Mouse (Mus musculus): Measurements from ENCODE around the gene Srsf3.
"Not testable (repeated sequence)": the region's sequence is repeated elsewhere in the genome, so short reads cannot be mapped to it uniquely, and the experiment has no call there.

Gene Srsf3

GRCm38 (mm10) chr17:29065245-29065940, 33.0 kb downstream of the Srsf3 start:
- DNase-seq (ENCODE audit: low read depth), result no peak

- no peak for DNase-seq (ENCODE audit: low read depth)
These were observed 33.5 kb downstream of the Srsf3 start for GRCm38 (mm10) chr17:29065971-29066370.

- not testable (repeated sequence) for DNase-seq (ENCODE audit: low read depth)
These were observed 35.0 kb downstream of the Srsf3 start for GRCm38 (mm10) chr17:29067416-29067815.

GRCm38 (mm10) chr17:29067847-29068246, 35.4 kb downstream of the Srsf3 start:
- DNase-seq (ENCODE audit: low read depth), result no peak

GRCm38 (mm10) chr17:29069063-29069462, 36.6 kb downstream of the Srsf3 start:
- no peak for DNase-seq (ENCODE audit: low read depth)

- DNase-seq (ENCODE audit: low read depth), result no peak
These were observed 39.4 kb downstream of the Srsf3 start for GRCm38 (mm10) chr17:29071820-29072219.

- no peak for DNase-seq (ENCODE audit: low read depth)
These were observed 40.4 kb downstream of the Srsf3 start for GRCm38 (mm10) chr17:29072701-29073307.

GRCm38 (mm10) chr17:29073313-29073712, 40.9 kb downstream of the Srsf3 start:
- no peak for DNase-seq (ENCODE audit: low read depth)

GRCm38 (mm10) chr17:29074085-29074484, 41.7 kb downstream of the Srsf3 start:
- DNase-seq (ENCODE audit: low read depth), result no peak

GRCm38 (mm10) chr17:29076235-29076634, 43.8 kb downstream of the Srsf3 start:
- DNase-seq (ENCODE audit: low read depth), result no peak

- DNase-seq (ENCODE audit: low read depth), result no peak
These were observed 45.5 kb downstream of the Srsf3 start for GRCm38 (mm10) chr17:29077786-29078509.

- DNase-seq (ENCODE audit: low read depth), result no peak
These were observed 46.3 kb downstream of the Srsf3 start for GRCm38 (mm10) chr17:29078519-29079383.

GRCm38 (mm10) chr17:29080758-29081617, 48.6 kb downstream of the Srsf3 start:
- no peak for DNase-seq (ENCODE audit: low read depth)

- no peak for DNase-seq (ENCODE audit: low read depth)
These were observed 49.4 kb downstream of the Srsf3 start for GRCm38 (mm10) chr17:29081618-29082381.

GRCm38 (mm10) chr17:29083586-29083985, 51.2 kb downstream of the Srsf3 start:
- DNase-seq (ENCODE audit: low read depth), result no peak

- DNase-seq (ENCODE audit: low read depth), result no peak
These were observed 52.2 kb downstream of the Srsf3 start for GRCm38 (mm10) chr17:29084656-29085055.

GRCm38 (mm10) chr17:29085266-29085665, 52.8 kb downstream of the Srsf3 start:
- no peak for DNase-seq (ENCODE audit: low read depth)

- no peak for DNase-seq (ENCODE audit: low read depth)
These were observed 54.5 kb downstream of the Srsf3 start for GRCm38 (mm10) chr17:29086916-29087315.

GRCm38 (mm10) chr17:29090776-29091175, 58.3 kb downstream of the Srsf3 start, which contains the start of gene Cdkn1a:
TSS of gene Cdkn1a (plus strand) at chr17:29090976.
- no peak for DNase-seq (ENCODE audit: low read depth)

- DNase-seq (ENCODE audit: low read depth), result no peak
These were observed 59.0 kb downstream of the Srsf3 start for GRCm38 (mm10) chr17:29091348-29091944.
